In genomic region chr13:58157447-58158098, GRCm38 (mm10) we compare ENCODE assay signal across 8 mouse cellular contexts. TPM values are rescaled to one million over a fixed set of nuclear protein-coding genes. Genes with fewer than 3 reads are reported as not detected.
DNase-seq lines count a peak whose midpoint lies in the region; ATAC-seq and TF ChIP-seq lines count a peak whose summit lies in the region.

TSS of gene Idnk (plus strand) at chr13:58157649.

- peak; percentile 83 for ATAC-seq in frontal cortex, adult (ENCODE audit: low TSS enrichment)
- peak; percentile 68 to 87 for ATAC-seq in hematopoietic stem cell, adult 5-6 weeks (replicated peaks in 1 of 2; ENCODE audit: insufficient read depth in 1 of 2, low FRiP score in 2 of 2, low TSS enrichment in 1 of 2, low read depth in 1 of 2, poor library complexity in 2 of 2, severe bottlenecking in 2 of 2)
- peak; percentile 94 for ATAC-seq in lung, embryonic 15.5 days (ENCODE audit: borderline replicate concordance, extremely low read depth, low FRiP score, low TSS enrichment)

- DNase-seq in MN1 (ENCODE audit: low spot score) = peak; percentile 95
- peak; percentile 85 for DNase-seq in cerebellum, adult 9-10 months
- DNase-seq in layer of hippocampus, adult 8-10 months (ENCODE audit: low spot score in 2 of 2) = peak; percentile 68 to 71
- peak; percentile 77 to 82 for DNase-seq in thymus, adult 18-20 months

- H3K36me3 ChIP-seq in lung, embryonic 15.5 days = peaks cover 21% of the 10 kb centered on the region; the same call in 1 of the 2 replicates

- peak within 1 kb of the TSS; percentile 60 for H3K27ac ChIP-seq in lung, embryonic 15.5 days
- peak within 1 kb of the TSS; percentile 47 for H3K27ac ChIP-seq in olfactory bulb, adult 2 months (ENCODE audit: insufficient read depth, low read depth, low read length)

- H3K9ac ChIP-seq in lung, embryonic 15.5 days = peak within 1 kb of the TSS; percentile 70

- peak; percentile 68 for TF ChIP-seq POLR2A in olfactory bulb, adult 2 months (IDR thresholded peaks at IDR 0.05; ENCODE audit: insufficient read depth, low read depth, low read length)

- under 1% methylated on average over 30 of the region's 30 CpGs for WGBS in lung, embryonic 15.5 days
- WGBS in olfactory bulb, adult 2 months = under 1% methylated on average over 30 of the region's 30 CpGs

- peak within 1 kb of the TSS; percentile 88 for H3K4me3 ChIP-seq in lung, embryonic 15.5 days
- peak within 1 kb of the TSS; percentile 65 for H3K4me3 ChIP-seq in olfactory bulb, adult 2 months (ENCODE audit: insufficient read depth, low read depth, low read length)

- H3K9me3 ChIP-seq in lung, embryonic 15.5 days = no peaks in the 10 kb centered on the region

- 0 out of 2 replicates have a peak, but pooled peaks cover 6% of the 10 kb centered on the region for H3K4me1 ChIP-seq in lung, embryonic 15.5 days
- peaks cover 7% of the 10 kb centered on the region for H3K4me1 ChIP-seq in olfactory bulb, adult 2 months (ENCODE audit: control insufficient read depth, insufficient read depth, low read length)

- peak within 1 kb of the TSS; percentile 98 for H3K4me2 ChIP-seq in lung, embryonic 15.5 days

- no peaks in the 10 kb centered on the region for H3K27me3 ChIP-seq in lung, embryonic 15.5 days

- no peak for TF ChIP-seq CTCF in olfactory bulb, adult 2 months (IDR thresholded peaks at IDR 0.05; ENCODE audit: insufficient read depth, low read depth, low read length)

RNA-seq across cellular contexts. Expression of gene Idnk, which starts in this region (rescaled TPM):
- 28.0 and 47.5 TPM in 2 replicates for total RNA-seq in hematopoietic stem cell, adult 5-6 weeks (2017)
- 10 to 100 TPM; 29.5 to 39.2 (median 33.4) TPM for total RNA-seq in layer of hippocampus, adult 8-10 months (2022)
- polyA plus RNA-seq in lung, embryonic 15.5 days (2015; fragmentation: Nextera tagmentation; extraction: Ambion mirVana) = 34.9 and 36.2 TPM in 2 replicates
- not detected in 2 replicates for polyA plus RNA-seq in olfactory bulb, adult 2 months (2012; ENCODE audit: insufficient read depth, insufficient read length, low replicate concordance, missing spikeins)

Comparison
In these comparisons a context has a peak if more than half of its experiments do, and no peak if none do; other contexts are left out.
1. Peak in every context shown above with its lines: DNase-seq, ATAC-seq, H3K4me3 ChIP-seq and H3K27ac ChIP-seq.